Mouse (Mus musculus) liver, embryonic 11.5 days (tissue): Measurements from ENCODE around the gene Trir. TPM values are rescaled to one million over a fixed set of nuclear protein-coding genes. Genes with fewer than 3 reads are reported as not detected.
A peak's percentile ranks its signal among the peaks of the same experiment; 100 is the strongest.

Experiments used
- ATAC-seq: fragments of 200-750 bp; cut with Nextera tagmentation; replicated peaks from 2 replicates; pipeline ENCODE4 v1.8.0; 2017; ENCODE audit warnings: moderate number of reproducible peaks, mild to moderate bottlenecking, moderate TSS enrichment, moderate library complexity; ENCODE audit not compliant: low FRiP score
- DNase-seq: peaks from one replicate; pipeline ENCODE4 v3.0.0-alpha.2; 2017; ENCODE audit warnings: low spot score
- H3K27ac ChIP-seq: fragments of 300-500 bp; sonication (generic); 2 replicates; pipeline ENCODE4 v1.5.1; 2014; ENCODE audit warnings: mild to moderate bottlenecking, low read depth, low read length, control low read depth
- H3K27me3 ChIP-seq: fragments of 300-500 bp; sonication (generic); replicated peaks from 2 replicates; pipeline ENCODE4 v1.6.1; 2014; ENCODE audit warnings: low read length, mixed read lengths; ENCODE audit not compliant: control insufficient read depth, insufficient read depth
- H3K36me3 ChIP-seq: fragments of 300-500 bp; sonication (generic); 2 replicates; pipeline ENCODE4 v1.6.1; 2014; ENCODE audit warnings: mild to moderate bottlenecking, low read length, moderate library complexity, mixed read lengths; ENCODE audit not compliant: control insufficient read depth, insufficient read depth
- H3K4me1 ChIP-seq: fragments of 300-500 bp; sonication (generic); replicated peaks from 2 replicates; pipeline ENCODE4 v1.6.1; 2014; ENCODE audit warnings: low read length, mixed read lengths; ENCODE audit not compliant: control insufficient read depth, insufficient read depth
- H3K4me2 ChIP-seq: fragments of 300-500 bp; sonication (generic); 2 replicates; pipeline ENCODE4 v1.6.1; 2014; ENCODE audit warnings: mild to moderate bottlenecking, control low read depth, moderate library complexity
- H3K4me3 ChIP-seq: fragments of 300-500 bp; sonication (generic); 2 replicates; pipeline ENCODE4 v1.5.1; 2014; ENCODE audit warnings: low read depth, low read length, control low read depth
- H3K9ac ChIP-seq: fragments of 300-500 bp; sonication (generic); 2 replicates; pipeline ENCODE4 v1.6.1; 2014; ENCODE audit warnings: low read depth, low read length, control low read depth
- H3K9me3 ChIP-seq: fragments of 300-500 bp; sonication (generic); 2 replicates; pipeline ENCODE4 v1.6.1; 2016; ENCODE audit warnings: low read length, inconsistent platforms, mixed read lengths; ENCODE audit not compliant: control insufficient read depth
- WGBS: fragments of 180-500 bp; shearing (Covaris S2); extraction: QIAGEN DNeasy Blood & Tissue Kit; methylation state at CpG from one replicate; pipeline ENCODE4 v1.1.7; 2014; 5-methylcytosine and 5-hydroxymethylcytosine counted together
- polyA plus RNA-seq: library from polyadenylated mRNA; unstranded; fragments of >200 nt; fragmentation: Nextera tagmentation; extraction: Ambion mirVana; gene quantifications from 2 replicates; pipeline ENCODE4 v1.2.1, GENCODE M21; 2014

Trir gene
- polyA plus RNA-seq, 1 experiment from 2014 or later, result 138 TPM

GRCm38 (mm10) chr8:85065213-85065612 lies 38.6 kb downstream of the Trir start:
- H3K27me3 ChIP-seq, result no peaks in the 10 kb centered on the region
- WGBS, result 44% methylated on average over 2 of the region's 2 CpGs
- H3K4me1 ChIP-seq, result peaks cover 11% of the 10 kb centered on the region
- H3K4me2 ChIP-seq, result no peak overlapping the region
- DNase-seq (no peak), ATAC-seq (no peak)
- H3K4me3 ChIP-seq, result no peak overlapping the region
- H3K9me3 ChIP-seq, result no peaks in the 10 kb centered on the region
- peak overlapping the region; percentile 21; the same call in 1 of the 2 replicates for H3K27ac ChIP-seq
- no peak overlapping the region; the same call in 1 of the 2 replicates for H3K9ac ChIP-seq
- peaks cover 5% of the 10 kb centered on the region; the same call in 1 of the 2 replicates for H3K36me3 ChIP-seq

GRCm38 (mm10) chr8:85067155-85067554 lies 40.5 kb downstream of the Trir start:
- ATAC-seq, result no peak
- no peak overlapping the region for H3K27ac ChIP-seq

GRCm38 (mm10) chr8:85067982-85068381 lies 41.4 kb downstream of the Trir start, which contains the start of gene Gm5741:
Gm5741 (minus strand) TSS chr8:85067982.
- Histone ChIP-seq H3K36me3 (peaks cover 5% of the 10 kb centered on the region; the same call in 1 of the 2 replicates), H3K4me2 (no peak within 1 kb of the TSS), H3K4me1 (peaks cover 9% of the 10 kb centered on the region), H3K27me3 (no peaks in the 10 kb centered on the region), H3K9ac (no peak within 1 kb of the TSS), H3K4me3 (no peak within 1 kb of the TSS), H3K9me3 (no peaks in the 10 kb centered on the region), H3K27ac (no peak within 1 kb of the TSS)
- DNase-seq, result no peak
- ATAC-seq, result no peak

More at GRCm38 (mm10) chr8:85067155-85067554, 40.5 kb downstream of the Trir start:
- H3K4me2 ChIP-seq, result no peak overlapping the region
- no peak for DNase-seq
- no peaks in the 10 kb centered on the region for H3K27me3 ChIP-seq
- H3K9me3 ChIP-seq, result no peaks in the 10 kb centered on the region
- no peak overlapping the region for H3K4me3 ChIP-seq
- no peak overlapping the region for H3K9ac ChIP-seq
- H3K4me1 ChIP-seq, result peaks cover 2% of the 10 kb centered on the region
- peaks cover 5% of the 10 kb centered on the region; the same call in 1 of the 2 replicates for H3K36me3 ChIP-seq
- WGBS, result 95% methylated on average over 2 of the region's 2 CpGs

GRCm38 (mm10) chr8:85071041-85071440 lies 44.4 kb downstream of the Trir start:
- peak overlapping the region; percentile 82 for H3K9ac ChIP-seq
- H3K9me3 ChIP-seq, result no peaks in the 10 kb centered on the region
- H3K4me1 ChIP-seq, result peaks cover 22% of the 10 kb centered on the region
- H3K4me3 ChIP-seq, result peak overlapping the region; percentile 70
- DNase-seq (no peak), ATAC-seq (0 out of 2 replicates have a peak, but pooled peaks have one; percentile 11)
- 71% methylated on average over 5 of the region's 5 CpGs for WGBS
- H3K36me3 ChIP-seq, result peaks cover 28% of the 10 kb centered on the region
- H3K27me3 ChIP-seq, result no peaks in the 10 kb centered on the region
- H3K4me2 ChIP-seq, result peak overlapping the region; percentile 94
- H3K27ac ChIP-seq, result peak overlapping the region; percentile 90

GRCm38 (mm10) chr8:85071514-85072281 lies 45.1 kb downstream of the Trir start, which contains the start of gene Dhps:
Dhps (plus strand) TSS chr8:85071757.
- under 1% methylated on average over 68 of the region's 68 CpGs for WGBS
- peak within 1 kb of the TSS; percentile 82 for H3K9ac ChIP-seq
- peak; percentile 85 for ATAC-seq
- peak within 1 kb of the TSS; percentile 70 for H3K4me3 ChIP-seq
- DNase-seq, result peak; percentile 84
- no peaks in the 10 kb centered on the region for H3K9me3 ChIP-seq
- H3K27me3 ChIP-seq, result no peaks in the 10 kb centered on the region
- peak within 1 kb of the TSS; percentile 94 for H3K4me2 ChIP-seq
- peaks cover 28% of the 10 kb centered on the region for H3K4me1 ChIP-seq
- H3K36me3 ChIP-seq, result peaks cover 32% of the 10 kb centered on the region
- H3K27ac ChIP-seq, result peak within 1 kb of the TSS; percentile 90

GRCm38 (mm10) chr8:85072364-85072929 lies 45.8 kb downstream of the Trir start:
- 0 out of 2 replicates have a peak, but pooled peaks have one; percentile 0 for ATAC-seq
- peaks cover 29% of the 10 kb centered on the region for H3K4me1 ChIP-seq
- H3K4me2 ChIP-seq, result peak overlapping the region; percentile 94
- no peak for DNase-seq
- peaks cover 30% of the 10 kb centered on the region for H3K36me3 ChIP-seq
- no peaks in the 10 kb centered on the region for H3K27me3 ChIP-seq
- H3K9me3 ChIP-seq, result no peaks in the 10 kb centered on the region
- peak overlapping the region; percentile 82 for H3K9ac ChIP-seq
- H3K4me3 ChIP-seq, result peak overlapping the region; percentile 70
- peak overlapping the region; percentile 90; the same call in 1 of the 2 replicates for H3K27ac ChIP-seq
- 26% methylated on average over 9 of the region's 9 CpGs for WGBS

- H3K4me3 ChIP-seq, result peak overlapping the region; percentile 70
- H3K9ac ChIP-seq, result no peak overlapping the region
- no peak overlapping the region for H3K27ac ChIP-seq
- WGBS, result 92% methylated on average over 15 of the region's 15 CpGs
- peak overlapping the region; percentile 94 for H3K4me2 ChIP-seq
- no peaks in the 10 kb centered on the region for H3K9me3 ChIP-seq
- ATAC-seq (no peak), DNase-seq (no peak)
- no peaks in the 10 kb centered on the region for H3K27me3 ChIP-seq
- peaks cover 29% of the 10 kb centered on the region for H3K4me1 ChIP-seq
- H3K36me3 ChIP-seq, result peaks cover 29% of the 10 kb centered on the region
These were observed 46.5 kb downstream of the Trir start for GRCm38 (mm10) chr8:85073041-85073612.

GRCm38 (mm10) chr8:85074167-85074566 lies 47.5 kb downstream of the Trir start:
- Histone ChIP-seq H3K9me3 (no peaks in the 10 kb centered on the region), H3K4me3 (peak overlapping the region; percentile 4; the same call in 1 of the 2 replicates), H3K4me1 (peaks cover 29% of the 10 kb centered on the region), H3K36me3 (peaks cover 32% of the 10 kb centered on the region), H3K9ac (no peak overlapping the region), H3K27me3 (no peaks in the 10 kb centered on the region), H3K4me2 (no peak overlapping the region), H3K27ac (no peak overlapping the region)
- DNase-seq (no peak), ATAC-seq (no peak)
- WGBS, result 84% methylated on average over 10 of the region's 10 CpGs
